Mouse (Mus musculus): ENCODE measurements at regions not wholly inside any gene's neighbourhood (a gene's known extent, or its start where the extent isn't known, plus 50 kb on each side); places are given as distances from the start of the nearest gene placed in this dataset.
"Not testable (repeated sequence)": the region's sequence is repeated elsewhere in the genome, so short reads cannot be mapped to it uniquely, and the experiment has no call there.

GRCm38 (mm10) chr15:38129330-38129729, 704.0 kb downstream of the 4930447A16Rik start:
- Histone ChIP-seq H3K9ac (ENCODE audit: low read depth, poor library complexity, severe bottlenecking) (no peak overlapping the region), H3K27me3 (ENCODE audit: control insufficient read depth, insufficient read depth, low read length, poor library complexity, severe bottlenecking) (no peaks in the 10 kb centered on the region)

GRCm38 (mm10) chr15:38129861-38130631, 704.7 kb downstream of the 4930447A16Rik start:
- Histone ChIP-seq H3K9me3 (replicated peaks; ENCODE audit: control insufficient read depth, insufficient read depth, low read length, poor library complexity, severe bottlenecking) (no peaks in the 10 kb centered on the region; the same call in 1 of the 2 replicates), H3K36me3 (ENCODE audit: control insufficient read depth, insufficient read depth, low read length, poor library complexity, severe bottlenecking) (no peaks in the 10 kb centered on the region), H3K27me3 (ENCODE audit: control insufficient read depth, insufficient read depth, low read length, poor library complexity, severe bottlenecking) (no peaks in the 10 kb centered on the region), H3K9ac (ENCODE audit: low read depth, poor library complexity, severe bottlenecking) (no peak overlapping the region), H3K4me1 (ENCODE audit: control insufficient read depth, insufficient read depth, low read length) (no peaks in the 10 kb centered on the region), H3K27ac (ENCODE audit: insufficient read depth, low read length) (no peak overlapping the region), H3K4me3 (ENCODE audit: low read depth, low read length) (no peak overlapping the region)
- no peak for TF ChIP-seq POLR2A (IDR thresholded peaks at IDR 0.05; ENCODE audit: insufficient read depth, low read length)
- TF ChIP-seq CTCF (IDR thresholded peaks at IDR 0.05; ENCODE audit: low read depth, low read length): no peak
- no peak for TF ChIP-seq EP300 (IDR thresholded peaks at IDR 0.05; ENCODE audit: insufficient read depth, low read depth, low read length)

More at GRCm38 (mm10) chr15:38129330-38129729, 704.0 kb downstream of the 4930447A16Rik start:
- no peaks in the 10 kb centered on the region; the same call in 1 of the 2 replicates for H3K9me3 ChIP-seq (replicated peaks; ENCODE audit: control insufficient read depth, insufficient read depth, low read length, poor library complexity, severe bottlenecking)
- no peak for TF ChIP-seq CTCF (IDR thresholded peaks at IDR 0.05; ENCODE audit: low read depth, low read length)
- TF ChIP-seq POLR2A (IDR thresholded peaks at IDR 0.05; ENCODE audit: insufficient read depth, low read length): no peak
- no peak for TF ChIP-seq EP300 (IDR thresholded peaks at IDR 0.05; ENCODE audit: insufficient read depth, low read depth, low read length)
- H3K4me3 ChIP-seq (ENCODE audit: low read depth, low read length): no peak overlapping the region
- no peak overlapping the region for H3K27ac ChIP-seq (ENCODE audit: insufficient read depth, low read length)
- no peaks in the 10 kb centered on the region for H3K36me3 ChIP-seq (ENCODE audit: control insufficient read depth, insufficient read depth, low read length, poor library complexity, severe bottlenecking)
- no peaks in the 10 kb centered on the region for H3K4me1 ChIP-seq (ENCODE audit: control insufficient read depth, insufficient read depth, low read length)

GRCm38 (mm10) chr15:38130632-38131028, 705.3 kb downstream of the 4930447A16Rik start:
- Histone ChIP-seq H3K9me3 (replicated peaks; ENCODE audit: control insufficient read depth, insufficient read depth, low read length, poor library complexity, severe bottlenecking) (no peaks in the 10 kb centered on the region; the same call in 1 of the 2 replicates), H3K4me1 (ENCODE audit: control insufficient read depth, insufficient read depth, low read length) (no peaks in the 10 kb centered on the region), H3K4me3 (ENCODE audit: low read depth, low read length) (no peak overlapping the region), H3K36me3 (ENCODE audit: control insufficient read depth, insufficient read depth, low read length, poor library complexity, severe bottlenecking) (no peaks in the 10 kb centered on the region), H3K9ac (ENCODE audit: low read depth, poor library complexity, severe bottlenecking) (no peak overlapping the region), H3K27me3 (ENCODE audit: control insufficient read depth, insufficient read depth, low read length, poor library complexity, severe bottlenecking) (no peaks in the 10 kb centered on the region), H3K27ac (ENCODE audit: insufficient read depth, low read length) (no peak overlapping the region)
- TF ChIP-seq POLR2A (IDR thresholded peaks at IDR 0.05; ENCODE audit: insufficient read depth, low read length) (no peak), EP300 (IDR thresholded peaks at IDR 0.05; ENCODE audit: insufficient read depth, low read depth, low read length) (no peak), CTCF (IDR thresholded peaks at IDR 0.05; ENCODE audit: low read depth, low read length) (no peak)

GRCm38 (mm10) chr15:38139639-38140038, 714.3 kb downstream of the 4930447A16Rik start:
- no peaks in the 10 kb centered on the region for H3K9me3 ChIP-seq (replicated peaks; ENCODE audit: control insufficient read depth, insufficient read depth, low read length, poor library complexity, severe bottlenecking)
- TF ChIP-seq CTCF (IDR thresholded peaks at IDR 0.05; ENCODE audit: low read depth, low read length): no peak
- TF ChIP-seq POLR2A (IDR thresholded peaks at IDR 0.05; ENCODE audit: insufficient read depth, low read length): no peak
- no peak for TF ChIP-seq EP300 (IDR thresholded peaks at IDR 0.05; ENCODE audit: insufficient read depth, low read depth, low read length)
- no peaks in the 10 kb centered on the region for H3K36me3 ChIP-seq (ENCODE audit: control insufficient read depth, insufficient read depth, low read length, poor library complexity, severe bottlenecking)
- no peaks in the 10 kb centered on the region for H3K4me1 ChIP-seq (ENCODE audit: control insufficient read depth, insufficient read depth, low read length)
- H3K4me3 ChIP-seq (ENCODE audit: low read depth, low read length): no peak overlapping the region
- no peak overlapping the region for H3K9ac ChIP-seq (ENCODE audit: low read depth, poor library complexity, severe bottlenecking)
- H3K27ac ChIP-seq (ENCODE audit: insufficient read depth, low read length): no peak overlapping the region
- no peaks in the 10 kb centered on the region for H3K27me3 ChIP-seq (ENCODE audit: control insufficient read depth, insufficient read depth, low read length, poor library complexity, severe bottlenecking)

- Histone ChIP-seq H3K36me3 (ENCODE audit: control insufficient read depth, insufficient read depth, low read length, poor library complexity, severe bottlenecking) (no peaks in the 10 kb centered on the region), H3K4me3 (ENCODE audit: low read depth, low read length) (no peak overlapping the region), H3K27ac (ENCODE audit: insufficient read depth, low read length) (no peak overlapping the region), H3K9me3 (replicated peaks; ENCODE audit: control insufficient read depth, insufficient read depth, low read length, poor library complexity, severe bottlenecking) (peaks cover 4% of the 10 kb centered on the region), H3K9ac (ENCODE audit: low read depth, poor library complexity, severe bottlenecking) (no peak overlapping the region), H3K27me3 (ENCODE audit: control insufficient read depth, insufficient read depth, low read length, poor library complexity, severe bottlenecking) (no peaks in the 10 kb centered on the region), H3K4me1 (ENCODE audit: control insufficient read depth, insufficient read depth, low read length) (no peaks in the 10 kb centered on the region)
- no peak for TF ChIP-seq EP300 (IDR thresholded peaks at IDR 0.05; ENCODE audit: insufficient read depth, low read depth, low read length)
- TF ChIP-seq POLR2A (IDR thresholded peaks at IDR 0.05; ENCODE audit: insufficient read depth, low read length): no peak
- TF ChIP-seq CTCF (IDR thresholded peaks at IDR 0.05; ENCODE audit: low read depth, low read length): no peak
Measured at GRCm38 (mm10) chr15:38143495-38143894, 718.1 kb downstream of the 4930447A16Rik start.

- Histone ChIP-seq H3K9ac (ENCODE audit: low read depth, poor library complexity, severe bottlenecking) (no peak overlapping the region), H3K4me1 (ENCODE audit: control insufficient read depth, insufficient read depth, low read length) (peaks cover 2% of the 10 kb centered on the region)
- TF ChIP-seq EP300 (IDR thresholded peaks at IDR 0.05; ENCODE audit: insufficient read depth, low read depth, low read length) (0 out of 2 replicates have a peak, but pooled peaks have one; percentile 51), POLR2A (IDR thresholded peaks at IDR 0.05; ENCODE audit: insufficient read depth, low read length) (no peak), CTCF (IDR thresholded peaks at IDR 0.05; ENCODE audit: low read depth, low read length) (no peak)
Measured at GRCm38 (mm10) chr15:38151654-38152053, 726.3 kb downstream of the 4930447A16Rik start.

GRCm38 (mm10) chr15:38153821-38154220, 728.5 kb downstream of the 4930447A16Rik start:
- H3K4me3 ChIP-seq (ENCODE audit: low read depth, low read length); H3K9ac ChIP-seq (ENCODE audit: low read depth, poor library complexity, severe bottlenecking); H3K36me3 ChIP-seq (ENCODE audit: control insufficient read depth, insufficient read depth, low read length, poor library complexity, severe bottlenecking); H3K27me3 ChIP-seq (ENCODE audit: control insufficient read depth, insufficient read depth, low read length, poor library complexity, severe bottlenecking); H3K27ac ChIP-seq (ENCODE audit: insufficient read depth, low read length); H3K4me1 ChIP-seq (ENCODE audit: control insufficient read depth, insufficient read depth, low read length): not testable (repeated sequence)
- H3K9me3 ChIP-seq (replicated peaks; ENCODE audit: control insufficient read depth, insufficient read depth, low read length, poor library complexity, severe bottlenecking): peaks cover 14% of the 10 kb centered on the region

More at GRCm38 (mm10) chr15:38151654-38152053, 726.3 kb downstream of the 4930447A16Rik start:
- Histone ChIP-seq H3K27ac (ENCODE audit: insufficient read depth, low read length) (no peak overlapping the region), H3K9me3 (replicated peaks; ENCODE audit: control insufficient read depth, insufficient read depth, low read length, poor library complexity, severe bottlenecking) (peaks cover 14% of the 10 kb centered on the region), H3K27me3 (ENCODE audit: control insufficient read depth, insufficient read depth, low read length, poor library complexity, severe bottlenecking) (peaks cover 7% of the 10 kb centered on the region), H3K4me3 (ENCODE audit: low read depth, low read length) (no peak overlapping the region), H3K36me3 (ENCODE audit: control insufficient read depth, insufficient read depth, low read length, poor library complexity, severe bottlenecking) (no peaks in the 10 kb centered on the region)
